Mouse (Mus musculus) liver, embryonic 12.5 days (tissue): Measurements from ENCODE around the gene Rpl36a. TPM values are rescaled to one million over a fixed set of nuclear protein-coding genes. Genes with fewer than 3 reads are reported as not detected.

Experiments used
- ATAC-seq: fragments of 200-750 bp; cut with Nextera tagmentation; 2 replicates; pipeline ENCODE4 v1.8.0; 2017; ENCODE audit warnings: moderate number of reproducible peaks, mild to moderate bottlenecking, moderate library complexity
- H3K27ac ChIP-seq: fragments of 300-500 bp; sonication (generic); 2 replicates; pipeline ENCODE4 v1.5.1; 2016; ENCODE audit warnings: mild to moderate bottlenecking
- H3K27me3 ChIP-seq: fragments of 300-500 bp; sonication (generic); replicated peaks from 2 replicates; pipeline ENCODE4 v1.6.1; 2016; ENCODE audit warnings: mild to moderate bottlenecking, moderate library complexity
- H3K36me3 ChIP-seq: fragments of 300-500 bp; sonication (generic); 2 replicates; pipeline ENCODE4 v1.6.1; 2016; ENCODE audit warnings: mild to moderate bottlenecking, moderate library complexity
- H3K4me1 ChIP-seq: fragments of 300-500 bp; sonication (generic); 2 replicates; pipeline ENCODE4 v1.6.1; 2016
- H3K4me2 ChIP-seq: fragments of 300-500 bp; sonication (generic); 2 replicates; pipeline ENCODE4 v1.6.1; 2016; ENCODE audit warnings: mild to moderate bottlenecking, moderate library complexity
- H3K4me3 ChIP-seq: fragments of 300-500 bp; sonication (generic); 2 replicates; pipeline ENCODE4 v1.5.1; 2016; ENCODE audit warnings: mild to moderate bottlenecking, moderate library complexity
- H3K9ac ChIP-seq: fragments of 300-500 bp; sonication (generic); 2 replicates; pipeline ENCODE4 v1.6.1; 2016; ENCODE audit warnings: mild to moderate bottlenecking, moderate library complexity
- H3K9me3 ChIP-seq: fragments of 300-500 bp; sonication (generic); replicated peaks from 2 replicates; pipeline ENCODE4 v1.6.1; 2016; ENCODE audit warnings: mild to moderate bottlenecking, moderate library complexity
- WGBS: fragments of 180-500 bp; shearing (Covaris S2); methylation state at CpG from one replicate; pipeline ENCODE4 v1.1.7; 2016; ENCODE audit not compliant: insufficient replicate concordance; 5-methylcytosine and 5-hydroxymethylcytosine counted together
- polyA plus RNA-seq: library from polyadenylated mRNA; unstranded; fragments of >200 nt; fragmentation: Nextera tagmentation; extraction: Ambion mirVana; gene quantifications from 2 replicates; pipeline ENCODE4 v1.2.1, GENCODE M21; 2016

Rpl36a gene
- polyA plus RNA-seq, 1 experiment from 2014 or later = 409 TPM

DNA sequence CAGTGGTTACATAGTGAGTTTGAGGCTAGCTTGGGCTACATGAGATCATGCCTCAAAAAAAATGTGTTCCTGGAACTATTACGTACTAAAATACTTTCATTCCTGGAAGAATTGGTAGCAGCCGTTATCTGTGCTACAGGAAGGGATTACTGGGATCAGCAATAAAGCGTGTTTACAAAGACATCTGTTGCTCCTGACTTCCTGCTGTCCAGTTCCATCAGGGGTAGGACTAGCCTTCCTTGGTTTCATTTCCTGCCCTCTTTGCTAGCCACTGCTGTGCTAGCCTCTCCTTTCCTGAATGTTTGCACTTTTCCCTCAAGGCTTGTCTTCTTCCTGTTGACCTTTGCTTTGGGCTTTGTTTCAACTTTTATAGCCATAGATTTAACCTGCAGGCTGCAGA, 50.4 kb downstream of the Rpl36a start:
- 41% methylated on average over 3 of the region's 3 CpGs for WGBS
- Histone ChIP-seq H3K4me1 (no peaks in the 10 kb centered on the region), H3K4me2 (no peak overlapping the region), H3K4me3 (no peak overlapping the region), H3K36me3 (no peaks in the 10 kb centered on the region), H3K27me3 (no peaks in the 10 kb centered on the region), H3K9ac (no peak overlapping the region), H3K27ac (no peak overlapping the region), H3K9me3 (no peaks in the 10 kb centered on the region)
- ATAC-seq = no peak

Other genes starting within 250 kb of the Rpl36a start
- gene Drp2, start 181.1 kb upstream of the Rpl36a start, polyA plus RNA-seq = 0.15 and 0.31 TPM in 2 replicates
- gene Taf7l, start 109.2 kb upstream of the Rpl36a start, polyA plus RNA-seq = not detected in 2 replicates
- gene Timm8a1, start 43.8 kb upstream of the Rpl36a start, polyA plus RNA-seq = 123 and 136 TPM in 2 replicates
- 29.9 and 30.8 TPM in 2 replicates for gene Btk, start 2.1 kb upstream of the Rpl36a start, polyA plus RNA-seq
- gene Gla, start 15.5 kb downstream of the Rpl36a start, polyA plus RNA-seq = 4.5 and 4.8 TPM in 2 replicates
- gene Hnrnph2, start 15.5 kb downstream of the Rpl36a start, polyA plus RNA-seq = 110 and 111 TPM in 2 replicates
- gene Armcx4, start 100.9 kb downstream of the Rpl36a start, polyA plus RNA-seq = 0.79 and 0.81 TPM in 2 replicates
- 11.4 and 11.6 TPM in 2 replicates for gene Armcx1, start 132.3 kb downstream of the Rpl36a start, polyA plus RNA-seq
- 7.2 and 8.1 TPM in 2 replicates for gene Armcx6, start 165.8 kb downstream of the Rpl36a start, polyA plus RNA-seq
- 22.1 and 22.8 TPM in 2 replicates for gene Armcx3, start 170.9 kb downstream of the Rpl36a start, polyA plus RNA-seq
- 17.8 and 20.3 TPM in 2 replicates for gene Armcx2, start 223.6 kb downstream of the Rpl36a start, polyA plus RNA-seq